Mouse (Mus musculus): ENCODE data around the gene Cic. TPM values are rescaled to one million over a fixed set of nuclear protein-coding genes. Genes with fewer than 3 reads are reported as not detected.
"Not testable (repeated sequence)": the region's sequence is repeated elsewhere in the genome, so short reads cannot be mapped to it uniquely, and the experiment has no call there.

Gene Cic
- polyA plus RNA-seq, 1 experiment from 2014 or later = 47.5 TPM

GRCm38 (mm10) chr7:25249314-25250140 lies 18.0 kb upstream of the Cic start:
- Histone ChIP-seq H3K27me3 (ENCODE audit: control insufficient read depth, insufficient read depth, low read length) (no peaks in the 10 kb centered on the region), H3K4me2 (replicated peaks) (peak overlapping the region; percentile 100), H3K9ac (peak overlapping the region; percentile 74), H3K4me3 (replicated peaks; ENCODE audit: low read length) (peak overlapping the region; percentile 76), H3K9me3 (ENCODE audit: control insufficient read depth, low read length) (no peaks in the 10 kb centered on the region), H3K36me3 (replicated peaks; ENCODE audit: control insufficient read depth, insufficient read depth) (no peaks in the 10 kb centered on the region; the same call in 1 of the 2 replicates), H3K27ac (peak overlapping the region; percentile 88), H3K4me1 (replicated peaks; ENCODE audit: control insufficient read depth, insufficient read depth, low read length) (peaks cover 36% of the 10 kb centered on the region)
- DNase-seq (ENCODE audit: low spot score) (peak; percentile 60), ATAC-seq (ENCODE audit: low FRiP score) (peak; percentile 49; the same call in 1 of the 2 replicates)
- 1% methylated on average over 41 of the region's 73 CpGs for WGBS

GRCm38 (mm10) chr7:25250141-25250972 lies 17.1 kb upstream of the Cic start, which contains the start of gene Erf:
Erf (minus strand) TSS chr7:25250761.
- Histone ChIP-seq H3K9me3 (ENCODE audit: control insufficient read depth, low read length) (no peaks in the 10 kb centered on the region), H3K27me3 (ENCODE audit: control insufficient read depth, insufficient read depth, low read length) (no peaks in the 10 kb centered on the region), H3K4me3 (replicated peaks; ENCODE audit: low read length) (peak within 1 kb of the TSS; percentile 76), H3K27ac (peak within 1 kb of the TSS; percentile 88), H3K4me2 (replicated peaks) (peak within 1 kb of the TSS; percentile 100), H3K4me1 (replicated peaks; ENCODE audit: control insufficient read depth, insufficient read depth, low read length) (peaks cover 36% of the 10 kb centered on the region), H3K36me3 (replicated peaks; ENCODE audit: control insufficient read depth, insufficient read depth) (no peaks in the 10 kb centered on the region), H3K9ac (peak within 1 kb of the TSS; percentile 74)
- under 1% methylated on average over 76 of the region's 81 CpGs for WGBS
- ATAC-seq (ENCODE audit: low FRiP score) (peak; percentile 81), DNase-seq (ENCODE audit: low spot score) (peak; percentile 86)

- ATAC-seq (ENCODE audit: low FRiP score) (peak; percentile 15; the same call in 1 of the 2 replicates), DNase-seq (ENCODE audit: low spot score) (no peak)
- Histone ChIP-seq H3K4me1 (replicated peaks; ENCODE audit: control insufficient read depth, insufficient read depth, low read length) (peaks cover 33% of the 10 kb centered on the region), H3K27ac (peak overlapping the region; percentile 69), H3K4me3 (replicated peaks; ENCODE audit: low read length) (peak overlapping the region; percentile 76), H3K9ac (peak overlapping the region; percentile 41), H3K9me3 (ENCODE audit: control insufficient read depth, low read length) (no peaks in the 10 kb centered on the region), H3K4me2 (replicated peaks) (peak overlapping the region; percentile 100), H3K27me3 (ENCODE audit: control insufficient read depth, insufficient read depth, low read length) (no peaks in the 10 kb centered on the region), H3K36me3 (replicated peaks; ENCODE audit: control insufficient read depth, insufficient read depth) (no peaks in the 10 kb centered on the region)
- 2% methylated on average over 22 of the region's 22 CpGs for WGBS
Measured at GRCm38 (mm10) chr7:25251071-25251791, 16.3 kb upstream of the Cic start.

GRCm38 (mm10) chr7:25251822-25252221 lies 15.7 kb upstream of the Cic start:
- Histone ChIP-seq H3K4me3 (replicated peaks; ENCODE audit: low read length) (peak overlapping the region; percentile 76), H3K27me3 (ENCODE audit: control insufficient read depth, insufficient read depth, low read length) (no peaks in the 10 kb centered on the region), H3K4me1 (replicated peaks; ENCODE audit: control insufficient read depth, insufficient read depth, low read length) (peaks cover 27% of the 10 kb centered on the region), H3K27ac (peak overlapping the region; percentile 69), H3K9me3 (ENCODE audit: control insufficient read depth, low read length) (no peaks in the 10 kb centered on the region), H3K4me2 (replicated peaks) (peak overlapping the region; percentile 100), H3K36me3 (replicated peaks; ENCODE audit: control insufficient read depth, insufficient read depth) (no peaks in the 10 kb centered on the region), H3K9ac (peak overlapping the region; percentile 41)
- WGBS = 11% methylated on average over 8 of the region's 8 CpGs
- no peak for ATAC-seq (ENCODE audit: low FRiP score)
- DNase-seq (ENCODE audit: low spot score) = no peak

GRCm38 (mm10) chr7:25261896-25262295 lies 5.6 kb upstream of the Cic start:
- no peaks in the 10 kb centered on the region for H3K27me3 ChIP-seq (ENCODE audit: control insufficient read depth, insufficient read depth, low read length)
- DNase-seq (ENCODE audit: low spot score) (no peak), ATAC-seq (ENCODE audit: low FRiP score) (no peak)
- WGBS = 54% methylated on average over 1 of the region's 1 CpGs
- no peak overlapping the region for H3K4me3 ChIP-seq (replicated peaks; ENCODE audit: low read length)
- H3K36me3 ChIP-seq (replicated peaks; ENCODE audit: control insufficient read depth, insufficient read depth) = no peaks in the 10 kb centered on the region
- no peak overlapping the region for H3K9ac ChIP-seq
- no peak overlapping the region for H3K4me2 ChIP-seq (replicated peaks)
- H3K27ac ChIP-seq = no peak overlapping the region
- H3K9me3 ChIP-seq (ENCODE audit: control insufficient read depth, low read length) = no peaks in the 10 kb centered on the region
- no peaks in the 10 kb centered on the region for H3K4me1 ChIP-seq (replicated peaks; ENCODE audit: control insufficient read depth, insufficient read depth, low read length)

- WGBS = 23% methylated on average over 17 of the region's 17 CpGs
- Histone ChIP-seq H3K9me3 (ENCODE audit: control insufficient read depth, low read length) (no peaks in the 10 kb centered on the region), H3K27ac (no peak overlapping the region), H3K9ac (no peak overlapping the region; the same call in 1 of the 2 replicates), H3K27me3 (ENCODE audit: control insufficient read depth, insufficient read depth, low read length) (no peaks in the 10 kb centered on the region), H3K4me3 (replicated peaks; ENCODE audit: low read length) (no peak overlapping the region), H3K4me1 (replicated peaks; ENCODE audit: control insufficient read depth, insufficient read depth, low read length) (peaks cover 5% of the 10 kb centered on the region), H3K4me2 (replicated peaks) (no peak overlapping the region), H3K36me3 (replicated peaks; ENCODE audit: control insufficient read depth, insufficient read depth) (no peaks in the 10 kb centered on the region)
- ATAC-seq (ENCODE audit: low FRiP score) = no peak
- no peak for DNase-seq (ENCODE audit: low spot score)
Measured at GRCm38 (mm10) chr7:25263968-25264870, 3.3 kb upstream of the Cic start.

GRCm38 (mm10) chr7:25265743-25266142 lies 1.8 kb upstream of the Cic start:
- ATAC-seq (ENCODE audit: low FRiP score); H3K4me2 ChIP-seq (replicated peaks); H3K9me3 ChIP-seq (ENCODE audit: control insufficient read depth, low read length); H3K4me3 ChIP-seq (replicated peaks; ENCODE audit: low read length); H3K27me3 ChIP-seq (ENCODE audit: control insufficient read depth, insufficient read depth, low read length); H3K27ac ChIP-seq; DNase-seq (ENCODE audit: low spot score); H3K36me3 ChIP-seq (replicated peaks; ENCODE audit: control insufficient read depth, insufficient read depth); H3K9ac ChIP-seq: not testable (repeated sequence)
- WGBS = 94% methylated on average over 5 of the region's 5 CpGs
- H3K4me1 ChIP-seq (replicated peaks; ENCODE audit: control insufficient read depth, insufficient read depth, low read length) = peaks cover 15% of the 10 kb centered on the region

GRCm38 (mm10) chr7:25266180-25266962 lies 1.1 kb upstream of the Cic start:
- no peaks in the 10 kb centered on the region for H3K27me3 ChIP-seq (ENCODE audit: control insufficient read depth, insufficient read depth, low read length)
- DNase-seq (ENCODE audit: low spot score) = no peak

More at GRCm38 (mm10) chr7:25266180-25266962, 1.1 kb upstream of the Cic start:
- Histone ChIP-seq H3K4me3 (replicated peaks; ENCODE audit: low read length) (no peak overlapping the region), H3K9me3 (ENCODE audit: control insufficient read depth, low read length) (no peaks in the 10 kb centered on the region), H3K36me3 (replicated peaks; ENCODE audit: control insufficient read depth, insufficient read depth) (peaks cover 2% of the 10 kb centered on the region), H3K27ac (no peak overlapping the region), H3K4me2 (replicated peaks) (peak overlapping the region; percentile 54; the same call in 1 of the 2 replicates), H3K9ac (0 out of 2 replicates have a peak overlapping the region, but pooled peaks have one; percentile 58), H3K4me1 (replicated peaks; ENCODE audit: control insufficient read depth, insufficient read depth, low read length) (peaks cover 15% of the 10 kb centered on the region)
- 89% methylated on average over 8 of the region's 8 CpGs for WGBS
- ATAC-seq (ENCODE audit: low FRiP score) = no peak
